ENCODE assay signal across 28 mouse cellular contexts in genomic region chr6:121134884-121135283, GRCm38 (mm10). TPM values are rescaled to one million over a fixed set of nuclear protein-coding genes. Genes with fewer than 3 reads are reported as not detected.
DNase-seq lines count a peak whose midpoint lies in the region; ATAC-seq and TF ChIP-seq lines count a peak whose summit lies in the region.
"Had no signal": no experiment of that assay in that cellular context is flagged by ENCODE, and none has a peak within 500 bp of the region (broad histone marks: within the 10 kb centered on the region; RNA-seq: fewer than 3 reads in every experiment).

No protein-coding gene starts in this region.

- H3K9ac ChIP-seq in midbrain, embryonic 11.5 days (ENCODE audit: low read length): no peak overlapping the region
- no peak overlapping the region for H3K9ac ChIP-seq in midbrain, embryonic 13.5 days (replicated peaks)
- no peak overlapping the region for H3K9ac ChIP-seq in MEL (ENCODE audit: control insufficient read depth, low read depth, low read length, poor library complexity, severe bottlenecking)
- H3K9ac ChIP-seq: embryonic facial prominence, embryonic 12.5 days; embryonic facial prominence, embryonic 15.5 days; forebrain, postnatal 0 days; heart, embryonic 12.5 days; heart, embryonic 15.5 days; hindbrain, embryonic 13.5 days; intestine, embryonic 15.5 days had no signal

- no peak overlapping the region for H3K27ac ChIP-seq in midbrain, embryonic 11.5 days (ENCODE audit: low read depth, low read length)
- H3K27ac ChIP-seq in midbrain, embryonic 13.5 days: no peak overlapping the region
- H3K27ac ChIP-seq in MEL (ENCODE audit: control insufficient read depth, low read depth, low read length): no peak overlapping the region
- H3K27ac ChIP-seq: embryonic facial prominence, embryonic 12.5 days; embryonic facial prominence, embryonic 15.5 days; heart, embryonic 15.5 days; hindbrain, embryonic 10.5 days; hindbrain, embryonic 13.5 days; intestine, embryonic 15.5 days had no signal

- no peaks in the 10 kb centered on the region for H3K9me3 ChIP-seq in midbrain, embryonic 11.5 days (ENCODE audit: control insufficient read depth, low read length)
- no peaks in the 10 kb centered on the region for H3K9me3 ChIP-seq in midbrain, embryonic 13.5 days
- H3K9me3 ChIP-seq in MEL (replicated peaks; ENCODE audit: insufficient read depth, low read length): no peaks in the 10 kb centered on the region
- H3K9me3 ChIP-seq: embryonic facial prominence, embryonic 12.5 days; embryonic facial prominence, embryonic 15.5 days; heart, embryonic 12.5 days; heart, embryonic 15.5 days; hindbrain, embryonic 10.5 days; hindbrain, embryonic 13.5 days; intestine, embryonic 15.5 days had no signal

- no peak overlapping the region for H3K4me2 ChIP-seq in midbrain, embryonic 11.5 days
- H3K4me2 ChIP-seq in midbrain, embryonic 13.5 days (replicated peaks): no peak overlapping the region
- H3K4me2 ChIP-seq: embryonic facial prominence, embryonic 12.5 days; embryonic facial prominence, embryonic 15.5 days; heart, embryonic 12.5 days; heart, embryonic 15.5 days; hindbrain, embryonic 13.5 days; intestine, embryonic 15.5 days had no signal

- ATAC-seq in midbrain, embryonic 11.5 days (ENCODE audit: low FRiP score): no peak
- ATAC-seq in midbrain, embryonic 13.5 days: no peak
- ATAC-seq: forebrain, embryonic 14.5 days; forebrain, postnatal 0 days; hindbrain, embryonic 16.5 days; intestine, embryonic 15.5 days; Patski had no signal

- no peak for TF ChIP-seq POLR2A in MEL (IDR thresholded peaks at IDR 0.05; ENCODE audit: control insufficient read depth in 1 of 2, insufficient read depth in 1 of 2, low read depth in 1 of 2, low read length in 2 of 2, poor library complexity in 1 of 2)

- H3K27me3 ChIP-seq in midbrain, embryonic 11.5 days (ENCODE audit: control insufficient read depth, insufficient read depth, low read length): peaks cover 6% of the 10 kb centered on the region; the same call in 1 of the 2 replicates
- H3K27me3 ChIP-seq in midbrain, embryonic 13.5 days: peaks cover 12% of the 10 kb centered on the region; the same call in 1 of the 2 replicates
- H3K27me3 ChIP-seq in MEL (ENCODE audit: control insufficient read depth in 1 of 2, insufficient read depth in 2 of 2, low read length in 2 of 2): peaks cover 2% of the 10 kb centered on the region in 2 experiments; a peak in 2 of 4 replicates
- H3K27me3 ChIP-seq: hindbrain, embryonic 13.5 days; Patski had no signal

- no peaks in the 10 kb centered on the region for H3K36me3 ChIP-seq in midbrain, embryonic 11.5 days (ENCODE audit: control insufficient read depth, insufficient read depth, low read length)
- H3K36me3 ChIP-seq in midbrain, embryonic 13.5 days: no peaks in the 10 kb centered on the region
- peaks cover 0 to 9% of the 10 kb centered on the region in 2 experiments; a peak in 2 of 4 replicates for H3K36me3 ChIP-seq in MEL (ENCODE audit: control insufficient read depth in 1 of 2, insufficient read depth in 2 of 2, low read length in 2 of 2)
- H3K36me3 ChIP-seq: embryonic facial prominence, embryonic 12.5 days; embryonic facial prominence, embryonic 15.5 days; heart, embryonic 12.5 days; heart, embryonic 15.5 days; hindbrain, embryonic 10.5 days; hindbrain, embryonic 13.5 days; intestine, embryonic 15.5 days had no signal

- TF ChIP-seq RAD21 in MEL (IDR thresholded peaks at IDR 0.05; ENCODE audit: low read depth, low read length): no peak

- H3K4me1 ChIP-seq in midbrain, embryonic 11.5 days (ENCODE audit: control insufficient read depth, insufficient read depth, low read length): peaks cover 8% of the 10 kb centered on the region
- peaks cover 9% of the 10 kb centered on the region for H3K4me1 ChIP-seq in midbrain, embryonic 13.5 days (replicated peaks)
- H3K4me1 ChIP-seq in MEL (ENCODE audit: control insufficient read depth in 1 of 2, insufficient read depth in 2 of 2, low read length in 2 of 2): peaks cover 0 to 22% of the 10 kb centered on the region in 2 experiments; a peak in 2 of 4 replicates

- no peak for TF ChIP-seq CTCF in MEL (IDR thresholded peaks at IDR 0.05 in 2 of 3, conservative IDR thresholded peaks at IDR 0.05 in 1 of 3; ENCODE audit: control insufficient read depth in 1 of 3, insufficient read depth in 1 of 3, low read depth in 2 of 3, low read length in 3 of 3, poor library complexity in 1 of 3, severe bottlenecking in 1 of 3)

- H3K79me2 ChIP-seq in MEL (ENCODE audit: control insufficient read depth, insufficient read depth, low read length, poor library complexity): no peaks in the 10 kb centered on the region; the same call in 1 of the 2 replicates

- H3K4me3 ChIP-seq in midbrain, embryonic 11.5 days (ENCODE audit: low read depth, low read length): no peak overlapping the region
- H3K4me3 ChIP-seq in midbrain, embryonic 13.5 days (replicated peaks): no peak overlapping the region
- no peak overlapping the region for H3K4me3 ChIP-seq in MEL (ENCODE audit: control insufficient read depth in 1 of 2, insufficient read depth in 1 of 2, low read depth in 2 of 2, low read length in 2 of 2)
- H3K4me3 ChIP-seq: embryonic facial prominence, embryonic 12.5 days; embryonic facial prominence, embryonic 15.5 days; heart, embryonic 12.5 days; heart, embryonic 15.5 days; hindbrain, embryonic 10.5 days; hindbrain, embryonic 13.5 days; intestine, embryonic 15.5 days had no signal

- DNase-seq in midbrain, embryonic 11.5 days (ENCODE audit: low spot score, missing footprints): peak; percentile 84
- DNase-seq in MEL (ENCODE audit: low read depth, low spot score): peak; percentile 26
- peak; percentile 56 for DNase-seq in skeletal muscle tissue, adult 2 months (ENCODE audit: low read depth, low spot score)
- no peak for DNase-seq in cerebellum, postnatal 14 days
- no peak for DNase-seq in urinary bladder, postnatal 10 days (ENCODE audit: low spot score)
- DNase-seq: adrenal gland, adult 2 months; adrenal gland, postnatal 14 days; cerebellum, adult 11 months; cerebellum, adult 2 months; cerebellum, adult 9-11 months; cerebellum, postnatal 36 days; forebrain, postnatal 0 days; gastrocnemius, postnatal 25 days; heart, adult 18-20 months; heart, postnatal 10 days; heart, postnatal 36 days; kidney, adult 11 months had no signal

- WGBS in midbrain, embryonic 11.5 days: 57% methylated on average over 5 of the region's 5 CpGs
- WGBS in midbrain, embryonic 13.5 days: 54% methylated on average over 5 of the region's 5 CpGs

- no peak for TF ChIP-seq EP300 in MEL (IDR thresholded peaks at IDR 0.05; ENCODE audit: low read depth in 1 of 2, low read length in 2 of 2)

TF ChIP-seq in MEL, 35 proteins besides CTCF, POLR2A, EP300 and RAD21:
- TF ChIP-seq MAZ (IDR thresholded peaks at IDR 0.05; ENCODE audit: low read depth, low read length) (no peak), ZKSCAN1 (IDR thresholded peaks at IDR 0.05; ENCODE audit: low read depth, low read length) (no peak), POLR2AphosphoS2 (IDR thresholded peaks at IDR 0.05; ENCODE audit: low read length) (no peak), SIN3A (IDR thresholded peaks at IDR 0.05; ENCODE audit: low read length) (no peak), MYB (IDR thresholded peaks at IDR 0.05; ENCODE audit: low read depth, low read length) (no peak), E2F4 (IDR thresholded peaks at IDR 0.05; ENCODE audit: borderline replicate concordance, low read depth, low read length) (no peak), TCF12 (IDR thresholded peaks at IDR 0.05; ENCODE audit: low read depth, low read length) (no peak), SMC3 (IDR thresholded peaks at IDR 0.05; ENCODE audit: low read depth, low read length) (no peak), KAT2A (conservative IDR thresholded peaks at IDR 0.05; ENCODE audit: low read depth, low read length) (no peak), GABPA (IDR thresholded peaks at IDR 0.05; ENCODE audit: low read depth, low read length) (no peak), GATA1 (IDR thresholded peaks at IDR 0.05; ENCODE audit: low read depth, low read length) (no peak), TBP (IDR thresholded peaks at IDR 0.05; ENCODE audit: low read depth, low read length) (no peak), ZNF384 (IDR thresholded peaks at IDR 0.05; ENCODE audit: low read depth, low read length) (no peak), NRF1 (IDR thresholded peaks at IDR 0.05; ENCODE audit: insufficient read depth, low read depth, low read length, poor library complexity, severe bottlenecking) (no peak), ZC3H11A (IDR thresholded peaks at IDR 0.05; ENCODE audit: low read depth, low read length) (no peak), ETS1 (IDR thresholded peaks at IDR 0.05; ENCODE audit: low read depth, low read length) (no peak), ZMIZ1 (IDR thresholded peaks at IDR 0.05; ENCODE audit: low read depth, low read length) (no peak), NELFE (IDR thresholded peaks at IDR 0.05; ENCODE audit: low read depth, low read length) (no peak), UBTF (IDR thresholded peaks at IDR 0.05; ENCODE audit: borderline replicate concordance, insufficient read depth, low read depth, low read length) (no peak), MEF2A (IDR thresholded peaks at IDR 0.05; ENCODE audit: extremely low read depth, insufficient replicate concordance, low read depth, low read length, poor library complexity, severe bottlenecking) (no peak)

RNA-seq across cellular contexts. Expression of gene Mical3, which starts 4.1 kb away (rescaled TPM):
- polyA plus RNA-seq in midbrain, embryonic 11.5 days (2014; fragmentation: Nextera tagmentation; extraction: Ambion mirVana): 11.8 and 12.8 TPM in 2 replicates
- polyA plus RNA-seq in midbrain, embryonic 13.5 days (2015; fragmentation: Nextera tagmentation; extraction: Ambion mirVana): 29.7 and 35.7 TPM in 2 replicates
- 19.8 and 24.7 TPM in 2 replicates for total RNA-seq in MEL (2012; rRNA removed)
- polyA plus RNA-seq in MEL (2012; ENCODE audit: insufficient read depth in 1 of 2, insufficient read length in 2 of 2, low read depth in 1 of 2, low replicate concordance in 2 of 2, missing spikeins in 1 of 2): 100 to 1,000 TPM in 1 of 2 experiments, 10 to 100 TPM in 1; 31.4 to 125 TPM

RNA-seq across cellular contexts. Expression of gene Pex26, which starts 48.6 kb away (rescaled TPM):
- 5.7 and 5.8 TPM in 2 replicates for polyA plus RNA-seq in midbrain, embryonic 11.5 days (2014; fragmentation: Nextera tagmentation; extraction: Ambion mirVana)
- polyA plus RNA-seq in midbrain, embryonic 13.5 days (2015; fragmentation: Nextera tagmentation; extraction: Ambion mirVana): 13.0 and 14.5 TPM in 2 replicates
- total RNA-seq in MEL (2012; rRNA removed): 5.7 and 6.9 TPM in 2 replicates
- polyA plus RNA-seq in MEL (2012; ENCODE audit: insufficient read depth in 1 of 2, insufficient read length in 2 of 2, low read depth in 1 of 2, low replicate concordance in 2 of 2, missing spikeins in 1 of 2): 1 to 10 TPM in 1 of 2 experiments, not detected in 1; 9.9 TPM

Comparison
In these comparisons a context has a peak if more than half of its experiments do, and no peak if none do; other contexts are left out.
1. DNase-seq: peak in midbrain, embryonic 11.5 days (single experiment), MEL (single experiment) and skeletal muscle tissue, adult 2 months (single experiment); none in cerebellum, postnatal 14 days (0 of 2) and urinary bladder, postnatal 10 days (single experiment).